Mouse (Mus musculus): Measurements from ENCODE around the gene Mcm3ap.

DNA sequence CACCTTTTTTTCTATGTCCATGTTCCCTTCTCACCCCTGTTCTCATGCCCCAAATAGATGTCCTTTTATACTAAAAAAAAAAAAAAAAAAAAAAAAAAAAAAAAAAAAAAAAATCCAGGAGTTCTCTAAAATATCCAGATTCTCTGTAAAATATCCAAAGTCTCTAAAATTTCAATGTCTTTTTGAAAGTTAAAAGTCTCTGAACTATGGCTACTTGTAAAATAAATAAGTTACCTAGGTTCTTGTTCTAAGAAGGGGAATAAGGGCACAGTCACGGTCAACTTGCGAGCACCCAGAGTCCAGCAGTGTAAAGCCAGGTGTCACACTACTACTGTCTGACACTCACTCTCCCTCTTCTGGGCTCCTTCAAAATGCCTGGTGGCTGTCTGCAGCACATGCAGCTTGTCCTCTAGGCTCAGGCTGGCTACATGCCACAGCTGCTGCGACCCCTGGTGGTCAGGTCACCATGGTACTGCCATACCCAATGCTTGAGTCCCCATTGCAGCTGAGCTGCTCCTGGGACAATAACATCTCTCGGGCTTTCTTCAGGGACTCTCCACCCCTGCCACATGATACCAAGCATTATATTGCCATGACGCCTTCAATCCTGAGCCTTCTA lies 44.3 kb downstream of the Mcm3ap start:
- TF ChIP-seq CTCF (IDR thresholded peaks at IDR 0.05; ENCODE audit: insufficient read depth, low read depth, low read length) (peak; percentile 69), POLR2A (IDR thresholded peaks at IDR 0.05; ENCODE audit: insufficient read depth, low read depth, low read length) (no peak)

Data from olfactory bulb, adult 2 months (tissue).